Mouse (Mus musculus): ENCODE measurements around the gene Lhfp. TPM values are rescaled to one million over a fixed set of nuclear protein-coding genes. Genes with fewer than 3 reads are reported as not detected.

Gene Lhfp
- polyA plus RNA-seq, 1 experiment from 2014 or later: 12.9 TPM

DNA sequence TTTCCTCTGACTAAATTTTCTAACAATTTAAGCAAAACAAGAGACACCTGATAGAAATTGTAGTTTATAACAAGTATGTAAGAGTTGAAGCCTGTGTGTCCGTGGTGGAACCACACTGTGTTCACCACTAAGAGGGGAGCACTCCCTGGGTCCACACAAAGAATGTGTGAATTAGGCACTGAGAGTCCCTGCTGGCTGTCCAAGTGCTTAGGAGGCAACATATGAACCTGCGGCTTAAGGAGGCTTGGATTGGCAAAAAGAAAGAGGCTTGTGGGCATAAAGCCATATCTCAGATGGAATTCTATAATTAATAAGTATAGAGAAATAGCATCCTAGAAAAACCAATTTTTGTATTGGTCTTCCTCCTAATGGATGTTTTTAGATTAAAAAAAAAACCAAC is 104.2 kb downstream of the Lhfp start:
- Histone ChIP-seq H3K4me1 (replicated peaks; ENCODE audit: control insufficient read depth, insufficient read depth, low read length) (no peaks in the 10 kb centered on the region), H3K27ac (ENCODE audit: low read depth, low read length) (no peak overlapping the region), H3K27me3 (replicated peaks; ENCODE audit: control insufficient read depth, insufficient read depth, low read length) (no peaks in the 10 kb centered on the region), H3K36me3 (ENCODE audit: control insufficient read depth, insufficient read depth, low read length) (no peaks in the 10 kb centered on the region), H3K4me3 (ENCODE audit: low read depth, low read length) (no peak overlapping the region), H3K4me2 (no peak overlapping the region), H3K9ac (ENCODE audit: low read depth, low read length) (no peak overlapping the region), H3K9me3 (ENCODE audit: control insufficient read depth, low read length) (no peaks in the 10 kb centered on the region)
- ATAC-seq (replicated peaks; ENCODE audit: low FRiP score) (no peak), DNase-seq (ENCODE audit: low spot score) (no peak)
- 65% methylated on average over 2 of the region's 2 CpGs for WGBS

GRCm38 (mm10) chr3:53145946-53146345 is 104.6 kb downstream of the Lhfp start:
- H3K27me3 ChIP-seq (replicated peaks; ENCODE audit: control insufficient read depth, insufficient read depth, low read length): no peaks in the 10 kb centered on the region
- H3K9ac ChIP-seq (ENCODE audit: low read depth, low read length): no peak overlapping the region
- H3K9me3 ChIP-seq (ENCODE audit: control insufficient read depth, low read length): no peaks in the 10 kb centered on the region
- no peak for ATAC-seq (replicated peaks; ENCODE audit: low FRiP score)
- DNase-seq (ENCODE audit: low spot score): no peak
- no peaks in the 10 kb centered on the region for H3K36me3 ChIP-seq (ENCODE audit: control insufficient read depth, insufficient read depth, low read length)
- 75% methylated on average over 5 of the region's 5 CpGs for WGBS
- no peak overlapping the region for H3K27ac ChIP-seq (ENCODE audit: low read depth, low read length)
- no peak overlapping the region for H3K4me3 ChIP-seq (ENCODE audit: low read depth, low read length)
- no peaks in the 10 kb centered on the region for H3K4me1 ChIP-seq (replicated peaks; ENCODE audit: control insufficient read depth, insufficient read depth, low read length)
- no peak overlapping the region for H3K4me2 ChIP-seq

DNA sequence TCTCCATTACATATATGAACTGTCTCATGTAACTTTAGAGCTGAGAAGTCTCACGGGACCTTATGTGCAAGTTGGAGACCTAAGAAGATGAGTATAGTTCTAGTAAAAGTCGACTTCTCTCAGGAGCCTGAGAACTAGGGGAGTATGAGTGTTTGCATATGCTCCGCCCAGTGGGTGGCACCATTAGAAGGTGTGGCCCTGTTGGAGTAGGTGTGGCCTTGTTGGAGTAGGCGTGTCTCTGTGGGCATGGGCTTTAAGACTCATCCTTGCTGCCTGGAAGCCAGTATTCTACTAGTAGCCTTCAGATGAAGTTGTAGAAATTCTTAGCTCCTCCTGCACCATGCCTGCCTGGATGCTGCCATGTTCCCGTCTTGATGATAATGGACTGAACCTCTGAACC is 105.7 kb downstream of the Lhfp start:
- Histone ChIP-seq H3K4me2 (no peak overlapping the region), H3K4me1 (replicated peaks; ENCODE audit: control insufficient read depth, insufficient read depth, low read length) (no peaks in the 10 kb centered on the region), H3K27ac (ENCODE audit: low read depth, low read length) (no peak overlapping the region), H3K4me3 (ENCODE audit: low read depth, low read length) (no peak overlapping the region), H3K36me3 (ENCODE audit: control insufficient read depth, insufficient read depth, low read length) (no peaks in the 10 kb centered on the region), H3K9ac (ENCODE audit: low read depth, low read length) (no peak overlapping the region), H3K27me3 (replicated peaks; ENCODE audit: control insufficient read depth, insufficient read depth, low read length) (no peaks in the 10 kb centered on the region), H3K9me3 (ENCODE audit: control insufficient read depth, low read length) (no peaks in the 10 kb centered on the region)
- ATAC-seq (replicated peaks; ENCODE audit: low FRiP score) (no peak), DNase-seq (ENCODE audit: low spot score) (no peak)
- WGBS: 88% methylated on average over 5 of the region's 5 CpGs

- Histone ChIP-seq H3K27ac (ENCODE audit: low read depth, low read length) (no peak overlapping the region), H3K9ac (ENCODE audit: low read depth, low read length) (no peak overlapping the region), H3K9me3 (ENCODE audit: control insufficient read depth, low read length) (peaks cover 4% of the 10 kb centered on the region; the same call in 1 of the 2 replicates), H3K4me3 (ENCODE audit: low read depth, low read length) (no peak overlapping the region), H3K36me3 (ENCODE audit: control insufficient read depth, insufficient read depth, low read length) (no peaks in the 10 kb centered on the region), H3K4me2 (no peak overlapping the region), H3K27me3 (replicated peaks; ENCODE audit: control insufficient read depth, insufficient read depth, low read length) (no peaks in the 10 kb centered on the region), H3K4me1 (replicated peaks; ENCODE audit: control insufficient read depth, insufficient read depth, low read length) (no peaks in the 10 kb centered on the region)
- WGBS: 81% methylated on average over 3 of the region's 3 CpGs
- ATAC-seq (replicated peaks; ENCODE audit: low FRiP score) (no peak), DNase-seq (ENCODE audit: low spot score) (no peak)
These were observed 107.4 kb downstream of the Lhfp start for GRCm38 (mm10) chr3:53148751-53149150.

GRCm38 (mm10) chr3:53149625-53150320 is 108.4 kb downstream of the Lhfp start:
- H3K27ac ChIP-seq (ENCODE audit: low read depth, low read length): no peak overlapping the region
- H3K9me3 ChIP-seq (ENCODE audit: control insufficient read depth, low read length): peaks cover 4% of the 10 kb centered on the region; the same call in 1 of the 2 replicates
- H3K36me3 ChIP-seq (ENCODE audit: control insufficient read depth, insufficient read depth, low read length): no peaks in the 10 kb centered on the region
- 91% methylated on average over 7 of the region's 7 CpGs for WGBS
- no peak for ATAC-seq (replicated peaks; ENCODE audit: low FRiP score)
- no peaks in the 10 kb centered on the region for H3K4me1 ChIP-seq (replicated peaks; ENCODE audit: control insufficient read depth, insufficient read depth, low read length)
- no peak overlapping the region for H3K4me2 ChIP-seq
- no peak for DNase-seq (ENCODE audit: low spot score)
- no peak overlapping the region for H3K4me3 ChIP-seq (ENCODE audit: low read depth, low read length)
- no peak overlapping the region for H3K9ac ChIP-seq (ENCODE audit: low read depth, low read length)
- no peaks in the 10 kb centered on the region for H3K27me3 ChIP-seq (replicated peaks; ENCODE audit: control insufficient read depth, insufficient read depth, low read length)

DNA sequence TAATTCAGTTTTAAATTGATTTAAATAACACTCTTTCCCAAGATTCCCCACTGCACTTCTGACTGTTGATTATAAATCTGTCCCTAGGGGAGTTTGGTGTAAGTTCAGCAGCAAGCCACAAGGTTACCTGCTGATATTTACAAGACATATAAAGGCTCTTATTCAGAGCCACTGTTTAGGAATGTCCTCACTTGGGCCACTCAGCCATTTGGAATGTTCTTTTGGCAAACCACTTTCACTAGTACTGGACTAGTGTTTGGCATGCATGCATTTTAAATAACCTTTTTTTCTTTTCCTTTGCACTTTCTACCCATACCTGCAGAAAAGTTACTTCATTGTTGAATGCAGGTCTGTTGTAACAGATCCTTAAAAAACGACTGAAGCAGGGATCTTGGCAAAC is 109.8 kb downstream of the Lhfp start:
- 53% methylated on average over 1 of the region's 1 CpGs for WGBS
- Histone ChIP-seq H3K36me3 (ENCODE audit: control insufficient read depth, insufficient read depth, low read length) (no peaks in the 10 kb centered on the region), H3K4me2 (no peak overlapping the region), H3K27me3 (replicated peaks; ENCODE audit: control insufficient read depth, insufficient read depth, low read length) (no peaks in the 10 kb centered on the region), H3K9me3 (ENCODE audit: control insufficient read depth, low read length) (peaks cover 4% of the 10 kb centered on the region; the same call in 1 of the 2 replicates), H3K9ac (ENCODE audit: low read depth, low read length) (no peak overlapping the region), H3K27ac (ENCODE audit: low read depth, low read length) (no peak overlapping the region), H3K4me1 (replicated peaks; ENCODE audit: control insufficient read depth, insufficient read depth, low read length) (no peaks in the 10 kb centered on the region), H3K4me3 (ENCODE audit: low read depth, low read length) (no peak overlapping the region)
- DNase-seq (ENCODE audit: low spot score) (no peak), ATAC-seq (replicated peaks; ENCODE audit: low FRiP score) (no peak)

DNA sequence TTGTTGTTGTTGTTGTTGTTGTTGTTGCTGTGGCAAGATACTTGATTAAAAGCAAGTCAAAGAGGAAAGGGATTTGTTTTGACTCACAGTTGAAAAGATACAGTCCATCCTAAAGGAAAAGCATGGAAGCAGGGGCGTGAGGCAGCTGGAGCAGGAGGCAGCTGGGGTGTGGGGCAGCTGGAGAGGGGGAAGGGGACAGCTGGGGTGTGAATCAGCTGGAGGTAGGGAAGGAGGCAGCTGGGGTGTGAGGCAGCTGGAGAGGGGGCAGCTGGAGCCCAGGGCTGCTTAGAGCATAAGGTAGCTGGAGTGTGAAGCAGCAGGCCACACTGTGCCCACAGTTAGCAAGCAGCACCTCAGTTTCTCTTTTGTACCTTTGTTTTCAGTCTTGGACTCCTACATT is 110.3 kb downstream of the Lhfp start:
- H3K27ac ChIP-seq (ENCODE audit: low read depth, low read length): no peak overlapping the region
- no peaks in the 10 kb centered on the region for H3K4me1 ChIP-seq (replicated peaks; ENCODE audit: control insufficient read depth, insufficient read depth, low read length)
- H3K9ac ChIP-seq (ENCODE audit: low read depth, low read length): no peak overlapping the region
- no peaks in the 10 kb centered on the region for H3K27me3 ChIP-seq (replicated peaks; ENCODE audit: control insufficient read depth, insufficient read depth, low read length)
- DNase-seq (ENCODE audit: low spot score) (no peak), ATAC-seq (replicated peaks; ENCODE audit: low FRiP score) (no peak)
- H3K9me3 ChIP-seq (ENCODE audit: control insufficient read depth, low read length): peaks cover 4% of the 10 kb centered on the region; the same call in 1 of the 2 replicates
- no peaks in the 10 kb centered on the region for H3K36me3 ChIP-seq (ENCODE audit: control insufficient read depth, insufficient read depth, low read length)
- H3K4me3 ChIP-seq (ENCODE audit: low read depth, low read length): no peak overlapping the region
- 63% methylated on average over 1 of the region's 1 CpGs for WGBS
- H3K4me2 ChIP-seq: no peak overlapping the region

GRCm38 (mm10) chr3:53161963-53162362 is 120.6 kb downstream of the Lhfp start:
- Histone ChIP-seq H3K27me3 (replicated peaks; ENCODE audit: control insufficient read depth, insufficient read depth, low read length) (no peaks in the 10 kb centered on the region), H3K4me3 (ENCODE audit: low read depth, low read length) (no peak overlapping the region), H3K4me2 (no peak overlapping the region), H3K27ac (ENCODE audit: low read depth, low read length) (no peak overlapping the region), H3K9ac (ENCODE audit: low read depth, low read length) (no peak overlapping the region), H3K36me3 (ENCODE audit: control insufficient read depth, insufficient read depth, low read length) (no peaks in the 10 kb centered on the region), H3K9me3 (ENCODE audit: control insufficient read depth, low read length) (no peaks in the 10 kb centered on the region), H3K4me1 (replicated peaks; ENCODE audit: control insufficient read depth, insufficient read depth, low read length) (no peaks in the 10 kb centered on the region)
- ATAC-seq (replicated peaks; ENCODE audit: low FRiP score): no peak
- no peak for DNase-seq (ENCODE audit: low spot score)
- WGBS: 76% methylated on average over 3 of the region's 3 CpGs

- Histone ChIP-seq H3K9me3 (ENCODE audit: control insufficient read depth, low read length) (no peaks in the 10 kb centered on the region), H3K36me3 (ENCODE audit: control insufficient read depth, insufficient read depth, low read length) (no peaks in the 10 kb centered on the region), H3K27ac (ENCODE audit: low read depth, low read length) (no peak overlapping the region), H3K4me3 (ENCODE audit: low read depth, low read length) (no peak overlapping the region), H3K27me3 (replicated peaks; ENCODE audit: control insufficient read depth, insufficient read depth, low read length) (no peaks in the 10 kb centered on the region), H3K4me1 (replicated peaks; ENCODE audit: control insufficient read depth, insufficient read depth, low read length) (no peaks in the 10 kb centered on the region), H3K9ac (ENCODE audit: low read depth, low read length) (no peak overlapping the region), H3K4me2 (no peak overlapping the region)
- ATAC-seq (replicated peaks; ENCODE audit: low FRiP score) (no peak), DNase-seq (ENCODE audit: low spot score) (no peak)
- 86% methylated on average over 10 of the region's 10 CpGs for WGBS
These were observed 124.0 kb downstream of the Lhfp start for GRCm38 (mm10) chr3:53165281-53165680.

Data from liver, embryonic 11.5 days (tissue).